Mouse (Mus musculus) right cerebral cortex, postnatal 10 days (tissue): ENCODE measurements around the gene Igsf6.
"Not testable (repeated sequence)": the region's sequence is repeated elsewhere in the genome, so short reads cannot be mapped to it uniquely, and the experiment has no call there.

Experiments used
- DNase-seq, 2 experiments: peaks; one replicate each; pipeline ENCODE4 v3.0.0; 2021; ENCODE audit warnings: low spot score in 2 of 2

Gene Igsf6

GRCm38 (mm10) chr7:121053071-121053470 lies 21.3 kb downstream of the Igsf6 start:
- no peak for DNase-seq

- no peak for DNase-seq
Measured at GRCm38 (mm10) chr7:121047624-121048023, 26.7 kb downstream of the Igsf6 start.

GRCm38 (mm10) chr7:121045671-121046453 lies 28.5 kb downstream of the Igsf6 start:
- DNase-seq = no peak

GRCm38 (mm10) chr7:121044251-121044650 lies 30.1 kb downstream of the Igsf6 start:
- DNase-seq = no peak

- no peak for DNase-seq
Measured at GRCm38 (mm10) chr7:121043510-121043909, 30.9 kb downstream of the Igsf6 start.

- DNase-seq = no peak
Measured at GRCm38 (mm10) chr7:121043004-121043403, 31.4 kb downstream of the Igsf6 start.

GRCm38 (mm10) chr7:121041989-121042388 lies 32.4 kb downstream of the Igsf6 start:
- DNase-seq = no peak

GRCm38 (mm10) chr7:121040595-121040994 lies 33.8 kb downstream of the Igsf6 start:
- no peak for DNase-seq

GRCm38 (mm10) chr7:121035161-121035721 lies 39.1 kb downstream of the Igsf6 start:
- peak; percentile 33 to 48 for DNase-seq

GRCm38 (mm10) chr7:121034701-121035141 lies 39.7 kb downstream of the Igsf6 start:
- no peak for DNase-seq

GRCm38 (mm10) chr7:121033856-121034652 lies 40.3 kb downstream of the Igsf6 start, which contains the start of gene Mettl9:
Mettl9 (plus strand) TSS chr7:121034445.
- DNase-seq = peak; percentile 97

- not testable (repeated sequence) for DNase-seq
Measured at GRCm38 (mm10) chr7:121029947-121030346, 44.4 kb downstream of the Igsf6 start.

- no peak for DNase-seq
Measured at GRCm38 (mm10) chr7:121026300-121026699, 48.1 kb downstream of the Igsf6 start.

GRCm38 (mm10) chr7:121025221-121026008 lies 49.0 kb downstream of the Igsf6 start:
- DNase-seq = no peak

GRCm38 (mm10) chr7:121020277-121020676 lies 54.1 kb downstream of the Igsf6 start:
- peak in 1 of 2 experiments; percentile 25 for DNase-seq

- DNase-seq = no peak
Measured at GRCm38 (mm10) chr7:121018778-121019177, 55.6 kb downstream of the Igsf6 start.

GRCm38 (mm10) chr7:121014486-121014885 lies 59.9 kb downstream of the Igsf6 start:
- no peak for DNase-seq
